Mouse (Mus musculus) kidney, embryonic 16.5 days (tissue): ENCODE data around the gene Soat2. TPM values are rescaled to one million over a fixed set of nuclear protein-coding genes. Genes with fewer than 3 reads are reported as not detected.

Source experiments
- ATAC-seq: fragments of 200-750 bp; cut with Nextera tagmentation; 2 replicates; pipeline ENCODE4 v1.8.0; 2017; ENCODE audit warnings: moderate TSS enrichment; ENCODE audit not compliant: low FRiP score, low TSS enrichment
- H3K27ac ChIP-seq: fragments of 300-500 bp; sonication (generic); 2 replicates; pipeline ENCODE4 v1.5.1; 2014; ENCODE audit warnings: low read length
- H3K27me3 ChIP-seq: fragments of 300-500 bp; sonication (generic); 2 replicates; pipeline ENCODE4 v1.6.1; 2014; ENCODE audit warnings: low read length, control low read depth, mixed read lengths; ENCODE audit not compliant: insufficient read depth
- H3K36me3 ChIP-seq: fragments of 300-500 bp; sonication (generic); 2 replicates; pipeline ENCODE4 v1.6.1; 2014; ENCODE audit warnings: low read length, control low read depth, mixed read lengths; ENCODE audit not compliant: insufficient read depth
- H3K4me1 ChIP-seq: fragments of 300-500 bp; sonication (generic); 2 replicates; pipeline ENCODE4 v1.6.1; 2014; ENCODE audit warnings: low read length, control low read depth, mixed read lengths; ENCODE audit not compliant: insufficient read depth
- H3K4me2 ChIP-seq: fragments of 300-500 bp; sonication (generic); replicated peaks from 2 replicates; pipeline ENCODE4 v1.6.1; 2014; ENCODE audit warnings: low read depth, low read length
- H3K4me3 ChIP-seq: fragments of 300-500 bp; sonication (generic); 2 replicates; pipeline ENCODE4 v1.5.1; 2014; ENCODE audit warnings: mild to moderate bottlenecking, low read length
- H3K9ac ChIP-seq: fragments of 300-500 bp; sonication (generic); replicated peaks from 2 replicates; pipeline ENCODE4 v1.6.1; 2014; ENCODE audit warnings: low read length
- H3K9me3 ChIP-seq: fragments of 300-500 bp; sonication (generic); 2 replicates; pipeline ENCODE4 v1.6.1; 2016; ENCODE audit warnings: low read length, control low read depth
- WGBS: fragments of 180-500 bp; shearing (Covaris S2); extraction: QIAGEN DNeasy Blood & Tissue Kit; methylation state at CpG from one replicate; pipeline ENCODE4 v1.1.7; 2014; 5-methylcytosine and 5-hydroxymethylcytosine counted together
- polyA plus RNA-seq: library from polyadenylated mRNA; unstranded; fragments of >200 nt; fragmentation: Nextera tagmentation; extraction: Ambion mirVana; gene quantifications from 2 replicates; pipeline ENCODE4 v1.2.1, GENCODE M21; 2015

Gene Soat2
- 0.40 and 0.41 TPM in 2 replicates for polyA plus RNA-seq

- H3K9ac ChIP-seq = 0 out of 2 replicates have a peak within 1 kb of the TSS, but pooled peaks have one; percentile 1
- H3K36me3 ChIP-seq = no peaks in the 10 kb centered on the region
- ATAC-seq = no peak
- H3K27ac ChIP-seq = no peak within 1 kb of the TSS
- no peaks in the 10 kb centered on the region for H3K9me3 ChIP-seq
- peaks cover 7% of the 10 kb centered on the region for H3K27me3 ChIP-seq
- peaks cover 22% of the 10 kb centered on the region for H3K4me1 ChIP-seq
- no peak within 1 kb of the TSS for H3K4me3 ChIP-seq
- 38% methylated on average over 20 of the region's 20 CpGs for whole genome bisulfite sequencing
- peak within 1 kb of the TSS; percentile 17 for H3K4me2 ChIP-seq
These were observed at the start of gene Soat2 for GRCm38 (mm10) chr15:102150301-102151135. Soat2 (plus strand) TSS chr15:102150526.

DNA sequence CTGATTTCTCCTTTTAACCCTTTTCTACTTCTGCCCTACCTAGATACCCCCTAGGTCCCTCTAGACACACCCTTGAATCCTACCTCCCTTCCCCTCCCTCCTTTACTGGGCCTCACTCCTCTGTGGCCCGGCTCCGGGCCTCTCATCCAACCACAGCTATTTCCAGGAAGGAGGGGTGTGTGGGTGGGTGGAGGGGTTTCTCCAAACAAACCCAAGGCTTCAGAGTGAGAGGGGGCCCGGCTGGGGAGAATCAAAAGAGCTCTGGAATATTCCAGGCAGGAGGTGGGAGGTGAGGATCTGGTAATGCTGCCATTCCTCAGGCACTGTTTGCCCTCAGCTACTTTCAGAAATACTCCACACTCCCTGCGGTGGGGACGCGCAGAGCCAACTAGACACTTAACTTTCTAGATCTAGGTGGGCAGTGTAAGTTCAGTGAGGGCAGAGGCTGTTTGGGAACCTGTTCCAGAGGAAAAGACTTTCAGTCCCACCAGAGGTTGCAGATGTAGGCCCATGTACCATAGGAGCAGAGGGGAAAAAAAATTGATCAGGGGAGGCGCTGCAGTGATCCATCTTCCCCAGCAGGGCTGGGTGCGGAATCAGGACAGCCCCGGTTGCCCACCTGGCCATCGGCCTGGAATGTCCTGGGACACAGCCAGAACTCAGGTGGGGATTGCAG lies 49.2 kb upstream of the Soat2 start:
- H3K4me3 ChIP-seq = peak overlapping the region; percentile 62
- 19% methylated on average over 10 of the region's 10 CpGs for WGBS
- 0 out of 2 replicates have a peak, but pooled peaks have one; percentile 24 for ATAC-seq

GRCm38 (mm10) chr15:102101672-102102541 lies 48.4 kb upstream of the Soat2 start:
- no peaks in the 10 kb centered on the region for H3K9me3 ChIP-seq
- H3K36me3 ChIP-seq = peaks cover 12% of the 10 kb centered on the region
- peak overlapping the region; percentile 82 for H3K9ac ChIP-seq
- peak; percentile 6; the same call in 1 of the 2 replicates for ATAC-seq
- H3K4me1 ChIP-seq = peaks cover 88% of the 10 kb centered on the region
- peak overlapping the region; percentile 91 for H3K4me2 ChIP-seq
- 19% methylated on average over 11 of the region's 11 CpGs for WGBS
- H3K27ac ChIP-seq = peak overlapping the region; percentile 99
- peak overlapping the region; percentile 62 for H3K4me3 ChIP-seq
- no peaks in the 10 kb centered on the region for H3K27me3 ChIP-seq

More for the DNA sequence above, 49.2 kb upstream of the Soat2 start:
- Histone ChIP-seq H3K4me2 (peak overlapping the region; percentile 91), H3K9ac (peak overlapping the region; percentile 80), H3K36me3 (peaks cover 11% of the 10 kb centered on the region), H3K4me1 (peaks cover 80% of the 10 kb centered on the region), H3K27me3 (no peaks in the 10 kb centered on the region), H3K27ac (peak overlapping the region; percentile 99), H3K9me3 (no peaks in the 10 kb centered on the region)

GRCm38 (mm10) chr15:102102548-102103121 lies 47.7 kb upstream of the Soat2 start:
- peak overlapping the region; percentile 56 for H3K4me3 ChIP-seq
- peak; percentile 26 for ATAC-seq
- peaks cover 93% of the 10 kb centered on the region for H3K4me1 ChIP-seq
- WGBS = 3% methylated on average over 6 of the region's 6 CpGs
- H3K9ac ChIP-seq = peak overlapping the region; percentile 82
- no peaks in the 10 kb centered on the region for H3K9me3 ChIP-seq
- peaks cover 13% of the 10 kb centered on the region for H3K36me3 ChIP-seq
- peak overlapping the region; percentile 91 for H3K4me2 ChIP-seq
- peak overlapping the region; percentile 99 for H3K27ac ChIP-seq
- no peaks in the 10 kb centered on the region for H3K27me3 ChIP-seq

GRCm38 (mm10) chr15:102103371-102103946 lies 46.9 kb upstream of the Soat2 start:
- 2% methylated on average over 14 of the region's 14 CpGs for WGBS
- peak; percentile 13 for ATAC-seq
- peaks cover 11% of the 10 kb centered on the region for H3K36me3 ChIP-seq

DNA sequence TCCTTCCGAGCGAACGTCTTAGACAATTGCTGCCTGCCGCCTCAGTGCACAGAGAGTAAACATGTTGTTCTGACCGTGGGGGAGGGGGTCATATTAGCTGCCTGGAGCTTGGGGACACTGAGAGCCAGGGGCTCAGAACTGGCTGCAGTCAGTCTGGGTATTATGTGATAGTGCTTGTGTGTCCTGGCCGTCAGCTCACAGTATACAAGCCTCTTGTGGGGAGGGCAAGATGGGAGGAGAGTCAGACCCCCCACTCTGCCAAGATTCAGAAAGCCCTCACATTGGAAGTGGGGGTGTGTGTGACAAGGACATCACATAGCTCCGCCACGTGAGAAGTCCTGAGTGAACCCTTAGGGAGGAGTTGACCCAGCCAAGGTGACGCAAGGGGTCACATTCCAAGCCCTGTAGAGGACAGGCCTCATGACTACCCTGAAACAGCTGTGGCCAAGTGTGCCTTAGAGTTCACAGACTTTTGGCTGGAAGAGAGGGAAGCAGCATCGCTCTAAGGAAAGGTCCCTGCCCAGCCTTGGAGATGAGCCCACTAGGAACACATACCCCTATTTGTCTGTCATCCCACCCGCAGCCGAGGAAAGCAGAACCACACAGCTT lies 46.3 kb upstream of the Soat2 start:
- no peaks in the 10 kb centered on the region for H3K9me3 ChIP-seq
- H3K27me3 ChIP-seq = no peaks in the 10 kb centered on the region
- H3K4me1 ChIP-seq = peaks cover 89% of the 10 kb centered on the region
- peak overlapping the region; percentile 91 for H3K4me2 ChIP-seq
- WGBS = 8% methylated on average over 12 of the region's 12 CpGs
- peak overlapping the region; percentile 56 for H3K4me3 ChIP-seq
- ATAC-seq = peak; percentile 1; the same call in 1 of the 2 replicates
- peak overlapping the region; percentile 99 for H3K27ac ChIP-seq
- H3K9ac ChIP-seq = peak overlapping the region; percentile 82
- H3K36me3 ChIP-seq = peaks cover 12% of the 10 kb centered on the region

More at GRCm38 (mm10) chr15:102103371-102103946, 46.9 kb upstream of the Soat2 start:
- Histone ChIP-seq H3K9ac (peak overlapping the region; percentile 82), H3K4me3 (peak overlapping the region; percentile 56), H3K27me3 (no peaks in the 10 kb centered on the region), H3K4me1 (peaks cover 87% of the 10 kb centered on the region), H3K9me3 (no peaks in the 10 kb centered on the region), H3K4me2 (peak overlapping the region; percentile 91), H3K27ac (peak overlapping the region; percentile 99)

DNA sequence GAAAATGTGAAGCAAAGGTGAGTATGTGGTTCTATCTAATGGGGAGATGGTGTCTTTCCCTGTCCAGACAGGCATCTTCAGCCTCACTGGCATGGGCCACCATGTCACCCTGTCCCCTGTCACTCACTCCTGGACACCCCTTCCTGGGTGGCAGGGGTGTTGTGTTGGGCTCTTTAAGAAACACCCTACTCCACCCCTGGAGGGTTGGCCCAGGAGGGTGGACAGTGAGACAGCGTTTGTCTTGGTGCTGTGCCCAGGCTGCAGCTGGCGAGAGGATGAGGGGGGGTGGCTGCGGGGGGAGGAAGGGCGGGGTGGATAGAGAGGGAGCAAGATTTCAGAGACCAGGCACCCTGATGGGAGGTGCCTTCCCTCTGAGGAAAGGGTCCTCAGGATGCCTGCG lies 45.0 kb upstream of the Soat2 start:
- Histone ChIP-seq H3K4me2 (peak overlapping the region; percentile 50), H3K36me3 (peaks cover 24% of the 10 kb centered on the region), H3K4me1 (peaks cover 88% of the 10 kb centered on the region), H3K9ac (0 out of 2 replicates have a peak overlapping the region, but pooled peaks have one; percentile 29), H3K9me3 (no peaks in the 10 kb centered on the region), H3K4me3 (peak overlapping the region; percentile 14; the same call in 1 of the 2 replicates), H3K27me3 (no peaks in the 10 kb centered on the region), H3K27ac (peak overlapping the region; percentile 56; the same call in 1 of the 2 replicates)
- 23% methylated on average over 5 of the region's 5 CpGs for WGBS
- no peak for ATAC-seq
